Mouse (Mus musculus): ENCODE data around the gene Gm27027.

DNA sequence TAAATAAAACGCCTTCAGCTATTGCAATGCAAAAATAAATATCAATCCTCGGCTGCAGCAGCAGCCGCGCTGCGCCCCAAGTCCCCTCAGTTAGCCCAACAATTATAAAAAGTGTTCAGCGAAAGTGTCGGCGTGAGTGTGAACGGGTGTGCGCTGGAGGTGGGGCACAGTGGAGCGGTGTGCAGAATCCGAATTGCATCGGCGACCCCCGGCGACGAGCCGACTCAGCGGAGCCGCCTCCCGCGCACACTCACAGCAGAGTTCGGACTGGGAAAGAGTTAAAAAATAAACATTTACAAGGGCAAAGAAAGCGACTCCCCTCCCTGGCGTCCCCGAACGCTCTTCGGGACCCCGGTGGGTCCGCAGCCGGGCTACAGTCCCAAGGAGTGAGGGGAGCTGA is 40.3 kb downstream of the Gm27027 start:
- TF ChIP-seq CTCF (IDR thresholded peaks at IDR 0.05; ENCODE audit: borderline replicate concordance, insufficient read depth, low read length) (no peak), POLR2A (IDR thresholded peaks at IDR 0.05; ENCODE audit: low read depth, low read length) (no peak)
